Mouse (Mus musculus) Patski (cell line): Measurements from ENCODE around the gene Rnf151. TPM values are rescaled to one million over a fixed set of nuclear protein-coding genes. Genes with fewer than 3 reads are reported as not detected.

Experiments
- ATAC-seq: fragments of 100-300 bp; one replicate; pipeline ENCODE4 v1.8.0; 2021
- CTCF ChIA-PET: fragments of 350-600 bp; sonication (Branson Sonifier 250); formaldehyde crosslinking; loops from one replicate; lab custom pipeline; 2022; ENCODE audit warnings: inconsistent platforms; lab: Charles Lee
- POLR2A ChIA-PET: fragments of 350-600 bp; sonication (Branson Sonifier 250); formaldehyde crosslinking; loops from one replicate; lab custom pipeline; 2022; ENCODE audit warnings: antibody characterized with exemption, inconsistent platforms; lab: Charles Lee
- DNase-seq: peaks from one replicate; pipeline ENCODE4 v3.0.0-alpha.2; 2011; ENCODE audit warnings: low read depth, low spot score
- H3K27me3 ChIP-seq: fragments of 371-371 bp; one replicate; pipeline ENCODE4 v1.5.1; 2021
- CTCF ChIP-seq: fragments of 100-300 bp; IDR thresholded peaks from one replicate; pipeline ENCODE4 v1.5.1; 2021
- in situ Hi-C: fragments of 300-500 bp; cut with MboI; formaldehyde crosslinking; loops from 3 replicates; pipeline ENCODE4 v1.11.1; 2018; ENCODE audit warnings: low pct_unique_long_range_greater_than_20kb, mixed read lengths
- polyA plus RNA-seq: library from polyadenylated mRNA; unstranded; gene quantifications from one replicate; pipeline ENCODE4 v1.2.3, GENCODE M21; 2021

The Rnf151 gene
- polyA plus RNA-seq, 1 experiment from 2014 or later: 0.08 TPM

DNA sequence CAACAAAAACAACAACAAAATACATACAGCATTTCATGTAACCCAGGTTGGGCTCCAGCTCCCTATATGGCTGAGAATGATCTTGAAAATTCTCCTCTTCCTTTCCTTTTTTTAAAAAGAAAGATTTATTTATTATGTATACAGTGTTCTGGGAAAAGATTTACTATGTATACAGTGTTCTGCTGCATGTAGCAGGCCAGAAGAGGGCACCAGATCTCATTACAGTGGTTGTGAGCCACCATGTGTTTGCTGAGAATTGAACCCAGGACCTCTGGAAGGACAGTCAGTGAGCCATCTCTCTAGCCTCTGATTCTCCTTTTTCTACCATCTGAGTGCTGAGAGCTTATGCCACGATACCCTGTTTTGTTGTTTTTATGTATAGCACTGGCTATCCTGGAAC lies 16.6 kb upstream of the Rnf151 start:
- no peak for TF ChIP-seq CTCF
- DNase-seq (no peak), ATAC-seq (no peak)
- CTCF ChIA-PET: interaction anchor here (4.9 kb wide), 1 partner anchor 10 kb away, joined by 22 read pairs; the partner anchor contains the start of gene Ndufb10
- in situ Hi-C loops: no loop called here
- no peaks in the 10 kb centered on the region for H3K27me3 ChIP-seq
- POLR2A ChIA-PET: interaction anchor here (0.6 kb wide), 1 partner anchor 40 kb away, joined by 3 read pairs; no protein-coding TSS in a partner anchor

DNA sequence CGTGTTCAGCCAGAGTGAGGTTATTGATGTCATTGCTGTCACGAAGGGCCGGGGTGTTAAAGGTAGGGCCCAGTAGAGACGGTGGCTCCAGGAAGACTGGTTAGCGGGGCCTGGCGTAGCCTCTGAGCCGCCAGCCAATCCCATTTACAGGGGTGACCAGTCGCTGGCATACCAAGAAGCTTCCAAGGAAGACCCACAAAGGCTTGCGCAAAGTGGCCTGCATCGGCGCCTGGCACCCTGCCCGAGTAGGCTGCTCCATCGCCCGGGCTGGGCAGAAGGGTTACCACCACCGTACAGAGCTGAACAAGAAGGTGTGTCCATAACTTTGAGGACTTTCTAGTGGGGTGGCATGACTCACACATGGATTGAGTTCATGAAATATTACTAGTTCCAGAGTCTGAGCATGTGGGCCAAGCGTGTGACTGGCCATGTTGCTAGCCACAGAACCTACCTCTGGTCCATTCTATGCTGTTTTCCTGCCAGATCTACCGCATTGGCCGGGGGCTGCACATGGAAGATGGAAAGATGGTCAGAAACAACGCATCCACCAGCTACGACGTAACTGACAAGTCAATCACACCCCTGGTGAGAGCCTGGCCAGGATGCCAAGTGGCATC lies 15.7 kb upstream of the Rnf151 start:
- in situ Hi-C loops: no loop called here

GRCm38 (mm10) chr17:24732233-24732935 lies 14.5 kb upstream of the Rnf151 start:
- H3K27me3 ChIP-seq: no peaks in the 10 kb centered on the region
- ChIA-PET CTCF (interaction anchor here (1.5 to 4.9 kb wide), 2 partner anchors 8 to 86 kb away, joined by 3 to 22 read pairs; partner anchors contain the start of gene Ndufb10), POLR2A (no interaction called here)
- in situ Hi-C loops: no loop called here
- no peak for TF ChIP-seq CTCF
- ATAC-seq (no peak), DNase-seq (no peak)

More for the DNA sequence above, 15.7 kb upstream of the Rnf151 start:
- H3K27me3 ChIP-seq: no peaks in the 10 kb centered on the region
- no peak for TF ChIP-seq CTCF
- DNase-seq (no peak), ATAC-seq (no peak)
- POLR2A ChIA-PET: interaction anchor here (0.6 kb wide), 1 partner anchor 9 kb away, joined by 3 read pairs; the partner anchor contains the start of gene Ndufb10
- CTCF ChIA-PET: interaction anchor here (4.9 kb wide), 1 partner anchor 9 kb away, joined by 22 read pairs; the partner anchor contains the start of gene Ndufb10

- DNase-seq: no peak
- no peak for ATAC-seq
- in situ Hi-C loops: no loop called here
- POLR2A ChIA-PET: no interaction called here
- CTCF ChIA-PET: interaction anchor here (1.5 kb wide), 1 partner anchor 87 kb away, joined by 3 read pairs; no protein-coding TSS in a partner anchor
- no peaks in the 10 kb centered on the region for H3K27me3 ChIP-seq
- no peak for TF ChIP-seq CTCF
These were observed 12.9 kb upstream of the Rnf151 start for GRCm38 (mm10) chr17:24730787-24731186.

DNA sequence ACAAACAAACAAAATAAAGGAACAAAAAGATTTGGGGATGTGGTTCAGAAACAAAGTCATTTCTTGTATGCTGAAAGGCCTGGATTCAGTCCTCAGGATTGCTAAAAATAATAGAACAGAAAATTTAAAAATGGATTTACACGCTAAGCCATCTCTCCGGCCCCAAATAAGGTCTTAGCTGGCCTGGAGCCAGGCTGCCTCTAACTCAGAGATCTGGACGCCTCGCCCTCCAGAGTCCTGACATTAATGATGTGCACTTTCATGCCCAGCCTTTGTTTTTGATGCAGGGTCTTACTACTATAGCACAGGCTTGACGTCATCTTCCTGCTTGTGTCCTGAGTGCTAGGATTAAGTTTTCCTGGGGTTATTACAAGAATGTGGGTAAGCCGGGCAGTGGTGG lies 11.2 kb upstream of the Rnf151 start:
- no peak for TF ChIP-seq CTCF
- ChIA-PET CTCF (no interaction called here), POLR2A (no interaction called here)
- no peaks in the 10 kb centered on the region for H3K27me3 ChIP-seq
- in situ Hi-C loops: no loop called here
- DNase-seq (no peak), ATAC-seq (no peak)

GRCm38 (mm10) chr17:24728184-24728583 lies 10.3 kb upstream of the Rnf151 start:
- ChIA-PET CTCF (interaction anchor here (1.4 kb wide), 1 partner anchor 8 kb away, joined by 4 read pairs; the partner anchor contains the start of gene Msrb1), POLR2A (interaction anchor here (1.1 kb wide), 1 partner anchor 13 kb away, joined by 3 read pairs; no protein-coding TSS in a partner anchor)
- DNase-seq (no peak), ATAC-seq (no peak)
- in situ Hi-C loops: no loop called here
- no peak for TF ChIP-seq CTCF
- no peaks in the 10 kb centered on the region for H3K27me3 ChIP-seq

GRCm38 (mm10) chr17:24727618-24728017 lies 9.8 kb upstream of the Rnf151 start, which contains the start of gene Rpl3l:
TSS of gene Rpl3l (plus strand) at chr17:24727820.
- CTCF ChIA-PET: interaction anchor here (1.4 kb wide), 1 partner anchor 9 kb away, joined by 4 read pairs; the partner anchor contains the start of gene Msrb1
- no peak for TF ChIP-seq CTCF
- POLR2A ChIA-PET: interaction anchor here (1.1 kb wide), 1 partner anchor 12 kb away, joined by 3 read pairs; no protein-coding TSS in a partner anchor
- ATAC-seq: no peak
- H3K27me3 ChIP-seq: no peaks in the 10 kb centered on the region
- in situ Hi-C loops: no loop called here
- DNase-seq: no peak

DNA sequence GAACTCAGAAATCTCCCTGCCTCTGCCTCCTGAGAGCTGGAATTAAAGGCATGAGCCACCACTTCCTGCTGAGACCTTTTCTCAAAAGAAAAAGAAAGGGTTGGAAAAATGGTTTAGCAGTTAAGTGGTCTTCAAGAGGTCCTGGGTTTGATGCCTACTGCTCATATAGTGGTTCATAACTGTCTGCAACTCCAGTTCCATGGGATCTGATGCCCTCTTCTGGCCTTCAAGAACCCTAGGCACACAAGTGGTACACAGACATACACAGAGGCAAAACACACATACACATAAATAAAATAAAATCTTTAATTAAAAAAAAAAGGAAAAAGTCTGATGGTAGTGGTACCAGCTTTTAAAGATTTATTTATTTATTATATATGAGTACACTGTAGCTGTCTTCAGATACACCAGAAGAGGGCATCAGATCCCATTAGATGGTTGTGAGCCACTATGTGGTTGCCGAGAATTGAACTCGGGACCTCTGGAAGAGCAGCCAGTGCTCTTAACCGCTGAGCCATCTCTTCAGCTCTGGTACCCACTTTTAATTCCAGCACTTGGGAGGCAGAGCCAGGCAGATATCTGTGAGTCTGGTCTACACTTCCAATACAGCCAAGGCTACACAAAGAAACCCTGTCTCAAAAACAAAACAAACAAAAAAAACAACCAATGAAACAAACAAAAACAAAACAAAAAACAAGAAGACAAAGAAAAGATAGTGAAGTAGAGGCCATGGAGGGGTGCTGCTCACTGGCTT lies 8.0 kb upstream of the Rnf151 start:
- no peak for DNase-seq
- no peaks in the 10 kb centered on the region for H3K27me3 ChIP-seq
- no peak for TF ChIP-seq CTCF
- in situ Hi-C loops: no loop called here
- ATAC-seq: no peak
- CTCF ChIA-PET: interaction anchor here (1.1 to 2.9 kb wide), 2 partner anchors 9 to 36 kb away, joined by 3 to 22 read pairs; partner anchors contain the start of gene Msrb1
- POLR2A ChIA-PET: interaction anchor here (0.6 kb wide), 1 partner anchor 220 kb away, joined by 3 read pairs; no protein-coding TSS in a partner anchor

GRCm38 (mm10) chr17:24724184-24724583 lies 6.3 kb upstream of the Rnf151 start, which contains the start of gene Ndufb10:
TSS of gene Ndufb10 (minus strand) at chr17:24724478.
- POLR2A ChIA-PET: interaction anchor here (0.7 to 1.1 kb wide), 4 partner anchors 9 to 494 kb away, joined by 3 read pairs; partner anchors contain the start of gene Msrb1
- no peaks in the 10 kb centered on the region for H3K27me3 ChIP-seq
- in situ Hi-C loops: loop anchor here (5.0 kb wide), 1 partner anchor 1818 kb away; no protein-coding TSS in a partner anchor
- CTCF ChIA-PET: interaction anchor here (0.9 to 2.9 kb wide), 3 partner anchors 10 to 97 kb away, joined by 3 to 22 read pairs (median 5); partner anchors contain the start of genes Msrb1 and Syngr3
- DNase-seq (peak; percentile 73), ATAC-seq (peak; percentile 18)
- TF ChIP-seq CTCF: no peak

GRCm38 (mm10) chr17:24723881-24724180 lies 6.0 kb upstream of the Rnf151 start:
- no peak for ATAC-seq
- no peak for TF ChIP-seq CTCF
- DNase-seq: no peak
- POLR2A ChIA-PET: interaction anchor here (1.0 to 1.1 kb wide), 2 partner anchors 9 to 13 kb away, joined by 3 read pairs; partner anchors contain the start of gene Msrb1
- no peaks in the 10 kb centered on the region for H3K27me3 ChIP-seq
- in situ Hi-C loops: loop anchor here (5.0 kb wide), 1 partner anchor 1818 kb away; no protein-coding TSS in a partner anchor
- CTCF ChIA-PET: interaction anchor here (0.9 to 2.9 kb wide), 3 partner anchors 11 to 97 kb away, joined by 3 to 22 read pairs (median 5); partner anchors contain the start of genes Msrb1 and Syngr3
